In genomic region chr1:105923001-105923400, GRCm38 (mm10) we compare ENCODE assay signal across 25 mouse cellular contexts.
A peak's percentile ranks its signal among the peaks of the same experiment; 100 is the strongest.
DNase-seq lines count a peak whose midpoint lies in the region; ATAC-seq and TF ChIP-seq lines count a peak whose summit lies in the region.
"Had no signal": no experiment of that assay in that cellular context is flagged by ENCODE, and none has a peak within 500 bp of the region (broad histone marks: within the 10 kb centered on the region; RNA-seq: fewer than 3 reads in every experiment).

No protein-coding gene starts in this region.

- no peaks in the 10 kb centered on the region for H3K27me3 ChIP-seq in heart, postnatal 0 days (ENCODE audit: control insufficient read depth, insufficient read depth, low read length)
- H3K27me3 ChIP-seq: forebrain, embryonic 13.5 days; heart, embryonic 12.5 days; heart, embryonic 15.5 days; hindbrain, embryonic 12.5 days; hindbrain, embryonic 15.5 days had no signal

- H3K4me2 ChIP-seq in heart, postnatal 0 days (ENCODE audit: low read depth, low read length) = no peak overlapping the region
- H3K4me2 ChIP-seq: forebrain, embryonic 13.5 days; heart, embryonic 12.5 days; heart, embryonic 15.5 days; hindbrain, embryonic 12.5 days; hindbrain, embryonic 15.5 days had no signal

- no peak overlapping the region for H3K4me3 ChIP-seq in heart, postnatal 0 days (ENCODE audit: low read depth, low read length)
- H3K4me3 ChIP-seq: forebrain, embryonic 10.5 days; forebrain, embryonic 13.5 days; heart, embryonic 12.5 days; heart, embryonic 15.5 days; hindbrain, embryonic 12.5 days; hindbrain, embryonic 15.5 days had no signal

- no peaks in the 10 kb centered on the region for H3K36me3 ChIP-seq in heart, postnatal 0 days (replicated peaks; ENCODE audit: control insufficient read depth, insufficient read depth, low read length)
- H3K36me3 ChIP-seq: forebrain, embryonic 10.5 days; heart, embryonic 12.5 days; heart, embryonic 15.5 days; hindbrain, embryonic 12.5 days; hindbrain, embryonic 15.5 days had no signal

- peaks cover 2% of the 10 kb centered on the region; the same call in 1 of the 2 replicates for H3K4me1 ChIP-seq in heart, postnatal 0 days (ENCODE audit: control insufficient read depth, insufficient read depth)
- H3K4me1 ChIP-seq: forebrain, embryonic 10.5 days; forebrain, embryonic 13.5 days; hindbrain, embryonic 12.5 days; hindbrain, embryonic 15.5 days had no signal

- 43% methylated on average over 3 of the region's 3 CpGs for WGBS in heart, postnatal 0 days

- TF ChIP-seq CTCF in heart, postnatal 0 days (IDR thresholded peaks at IDR 0.05; ENCODE audit: low read depth) = no peak

- no peak overlapping the region for H3K27ac ChIP-seq in heart, postnatal 0 days (ENCODE audit: low read depth)
- H3K27ac ChIP-seq: forebrain, embryonic 10.5 days; forebrain, embryonic 13.5 days; heart, embryonic 15.5 days; hindbrain, embryonic 12.5 days; hindbrain, embryonic 15.5 days had no signal

- 0 out of 2 replicates have a peak, but pooled peaks have one; percentile 39 for ATAC-seq in heart, postnatal 0 days (ENCODE audit: insufficient read depth, low read depth)
- no peak for ATAC-seq in CD4-positive, CD25-positive, alpha-beta regulatory T cell, adult 4 months
- ATAC-seq: activated CD4-positive, CD25-positive, alpha-beta regulatory T cell, adult 4 months; forebrain, embryonic 13.5 days; forebrain, embryonic 16.5 days; intestine, postnatal 0 days had no signal

- no peak for TF ChIP-seq EP300 in heart, postnatal 0 days (IDR thresholded peaks at IDR 0.05; ENCODE audit: low read depth)

- no peaks in the 10 kb centered on the region for H3K9me3 ChIP-seq in heart, postnatal 0 days (replicated peaks; ENCODE audit: control insufficient read depth, low read length)
- H3K9me3 ChIP-seq: forebrain, embryonic 10.5 days; forebrain, embryonic 13.5 days; heart, embryonic 12.5 days; heart, embryonic 15.5 days; hindbrain, embryonic 12.5 days; hindbrain, embryonic 15.5 days had no signal

- H3K9ac ChIP-seq in heart, postnatal 0 days (replicated peaks; ENCODE audit: low read depth, low read length) = no peak overlapping the region
- H3K9ac ChIP-seq: forebrain, embryonic 13.5 days; heart, embryonic 12.5 days; heart, embryonic 15.5 days; hindbrain, embryonic 12.5 days; hindbrain, embryonic 15.5 days had no signal

- DNase-seq in adrenal gland, adult 8-10 months = peak; percentile 44
- no peak for DNase-seq in adrenal gland, postnatal 25 days
- no peak for DNase-seq in heart, postnatal 0 days (ENCODE audit: low spot score)
- no peak for DNase-seq in heart, adult 8-10 months (ENCODE audit: low spot score)
- DNase-seq in 3T3-L1 (ENCODE audit: low read depth, low spot score) (peak; percentile 52), 416B (ENCODE audit: low read depth) (peak; percentile 26)
- DNase-seq in cerebellum, postnatal 4 days (ENCODE audit: low spot score in 2 of 2) = no peak
- DNase-seq: B cell, adult 2 months; cerebellum, adult 11-12 months; cerebellum, adult 8-10 months; cerebellum, postnatal 10 days; cerebellum, postnatal 36 days; gastrocnemius, postnatal 10 days; gastrocnemius, postnatal 36 days; heart, postnatal 14 days had no signal

Comparison
In these comparisons a context has a peak if more than half of its experiments do, and no peak if none do; other contexts are left out.
1. DNase-seq: peak in adrenal gland, adult 8-10 months (single experiment), 3T3-L1 (single experiment) and 416B (single experiment); none in adrenal gland, postnatal 25 days (single experiment), heart, postnatal 0 days (single experiment), heart, adult 8-10 months (single experiment) and cerebellum, postnatal 4 days (0 of 2).